Mouse (Mus musculus): ENCODE data around the gene Laptm5. TPM values are rescaled to one million over a fixed set of nuclear protein-coding genes. Genes with fewer than 3 reads are reported as not detected.
A peak's percentile ranks its signal among the peaks of the same experiment; 100 is the strongest.

Gene Laptm5
- polyA plus RNA-seq, 1 experiment = 18.9 TPM

DNA sequence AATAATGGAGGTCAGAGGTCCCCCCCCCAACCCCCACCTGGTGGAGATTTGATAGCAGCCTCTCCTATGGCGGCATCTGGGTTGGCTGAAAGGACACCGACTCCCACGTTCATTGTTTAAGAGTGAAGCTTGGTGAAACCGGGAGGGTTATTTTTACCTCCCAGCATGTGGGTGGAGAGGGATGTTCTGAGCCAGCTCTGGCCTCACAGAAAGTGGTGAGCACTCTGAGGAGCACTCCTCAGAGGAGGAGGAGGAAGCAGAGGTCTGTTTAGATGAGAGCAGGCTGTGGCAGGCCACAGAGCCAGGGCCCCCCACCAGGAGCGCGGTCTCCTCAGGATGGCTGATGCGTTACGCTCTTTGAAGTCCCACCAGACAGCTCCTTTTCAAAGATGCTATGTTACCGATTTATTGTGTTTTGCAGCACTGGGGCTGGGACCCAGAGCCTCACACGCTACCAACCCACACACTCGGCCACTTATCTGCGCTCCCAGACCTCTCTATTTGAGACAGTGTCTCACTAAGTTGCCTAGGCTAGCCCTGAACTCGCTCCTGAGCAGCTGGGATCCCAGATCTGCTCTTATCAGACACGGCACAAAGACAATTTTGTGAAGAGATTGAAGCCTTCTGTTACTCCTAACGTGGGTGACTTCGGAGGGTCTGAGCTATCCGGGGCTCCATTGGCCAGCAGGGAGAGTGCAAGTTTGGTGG is 3.6 kb upstream of the Laptm5 start:
- no peak for TF ChIP-seq CTCF (IDR thresholded peaks at IDR 0.05; ENCODE audit: borderline replicate concordance, insufficient read depth, low read depth, low read length)
- TF ChIP-seq POLR2A (IDR thresholded peaks at IDR 0.05; ENCODE audit: borderline replicate concordance, insufficient read depth, low read length) = no peak
- H3K27me3 ChIP-seq (ENCODE audit: control insufficient read depth, insufficient read depth, low read length) = no peaks in the 10 kb centered on the region
- H3K4me1 ChIP-seq (ENCODE audit: control insufficient read depth, insufficient read depth, low read length) = peaks cover 14% of the 10 kb centered on the region
- 63% methylated on average over 17 of the region's 17 CpGs for WGBS
- H3K4me3 ChIP-seq (replicated peaks; ENCODE audit: insufficient read depth, low read depth, low read length) = no peak overlapping the region
- DNase-seq = peak in 1 of 2 experiments; percentile 20
- no peak overlapping the region for H3K27ac ChIP-seq (ENCODE audit: insufficient read depth, low read length)

DNA sequence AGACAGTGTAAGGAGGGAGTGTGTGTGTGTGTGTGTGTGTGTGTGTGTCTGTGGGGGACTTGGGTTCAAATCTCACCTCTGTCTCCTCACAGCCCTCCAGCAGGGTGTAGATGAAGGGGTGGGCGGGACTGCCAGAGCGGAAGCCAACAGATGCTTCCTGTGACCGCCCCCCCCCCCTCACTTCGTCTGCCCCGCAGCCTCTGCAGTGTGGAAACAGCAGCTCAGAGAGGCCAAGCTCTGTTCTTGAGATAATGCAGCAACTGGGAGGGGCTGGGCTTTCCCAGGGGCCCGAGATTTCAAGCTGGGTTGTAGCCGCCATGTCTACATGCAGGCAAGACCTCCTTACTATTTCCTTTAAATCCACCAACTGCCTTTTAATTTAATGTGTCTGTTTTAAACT is 2.3 kb upstream of the Laptm5 start:
- 52% methylated on average over 7 of the region's 7 CpGs for WGBS
- no peak for TF ChIP-seq CTCF (IDR thresholded peaks at IDR 0.05; ENCODE audit: borderline replicate concordance, insufficient read depth, low read depth, low read length)
- Histone ChIP-seq H3K4me1 (ENCODE audit: control insufficient read depth, insufficient read depth, low read length) (peaks cover 14% of the 10 kb centered on the region), H3K4me3 (replicated peaks; ENCODE audit: insufficient read depth, low read depth, low read length) (no peak overlapping the region), H3K27ac (ENCODE audit: insufficient read depth, low read length) (no peak overlapping the region), H3K27me3 (ENCODE audit: control insufficient read depth, insufficient read depth, low read length) (no peaks in the 10 kb centered on the region)
- no peak for DNase-seq

DNA sequence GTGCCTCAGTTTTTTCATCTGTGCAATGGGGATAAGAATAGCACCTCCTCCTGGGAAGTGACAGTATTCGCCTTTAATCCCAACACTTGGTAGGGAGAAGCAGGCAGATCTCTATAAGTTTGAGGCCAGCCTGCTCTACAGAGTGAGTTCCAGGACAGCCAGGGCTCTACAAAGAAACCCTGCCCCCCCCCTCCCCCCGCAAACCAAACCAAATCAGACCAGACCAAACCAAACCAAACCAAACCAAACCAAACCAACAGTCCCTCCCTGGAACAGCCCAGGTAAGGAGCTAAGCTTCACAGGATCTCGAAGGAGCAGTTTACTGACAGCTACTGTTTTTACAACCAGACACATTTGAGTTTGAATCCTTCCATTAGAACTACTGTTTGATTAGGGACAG is 299 bp upstream of the Laptm5 start:
- Histone ChIP-seq H3K27ac (ENCODE audit: insufficient read depth, low read length) (no peak overlapping the region), H3K4me1 (ENCODE audit: control insufficient read depth, insufficient read depth, low read length) (peaks cover 7% of the 10 kb centered on the region; the same call in 1 of the 2 replicates), H3K27me3 (ENCODE audit: control insufficient read depth, insufficient read depth, low read length) (no peaks in the 10 kb centered on the region), H3K4me3 (replicated peaks; ENCODE audit: insufficient read depth, low read depth, low read length) (no peak overlapping the region)
- no peak for DNase-seq
- no peak for TF ChIP-seq POLR2A (IDR thresholded peaks at IDR 0.05; ENCODE audit: borderline replicate concordance, insufficient read depth, low read length)
- TF ChIP-seq CTCF (IDR thresholded peaks at IDR 0.05; ENCODE audit: borderline replicate concordance, insufficient read depth, low read depth, low read length) = no peak
- WGBS = 93% methylated on average over 3 of the region's 3 CpGs

DNA sequence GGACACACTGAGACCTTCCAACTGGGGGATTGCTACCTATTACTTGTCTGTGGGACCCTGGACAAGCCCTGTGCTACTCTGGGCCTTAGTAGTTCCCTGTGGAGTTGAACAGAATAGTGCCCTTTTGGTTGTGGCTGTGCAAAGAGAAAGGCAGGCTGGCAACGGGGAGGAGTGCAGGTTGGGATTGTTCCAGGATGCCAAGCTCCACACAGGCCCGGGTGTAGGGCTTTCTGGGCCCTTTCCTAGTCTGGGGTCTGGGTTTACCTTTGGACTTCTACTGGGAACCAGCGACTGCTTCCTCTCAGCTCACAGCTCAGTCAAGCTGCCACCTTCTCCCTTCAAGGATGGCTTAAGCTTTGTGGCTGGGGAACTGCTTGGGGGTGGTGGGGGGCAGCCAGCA is 586 bp downstream of the Laptm5 start:
- 63% methylated on average over 3 of the region's 3 CpGs for WGBS
- H3K4me3 ChIP-seq (replicated peaks; ENCODE audit: insufficient read depth, low read depth, low read length) = no peak overlapping the region
- H3K27me3 ChIP-seq (ENCODE audit: control insufficient read depth, insufficient read depth, low read length) = no peaks in the 10 kb centered on the region
- H3K4me1 ChIP-seq (ENCODE audit: control insufficient read depth, insufficient read depth, low read length) = peaks cover 7% of the 10 kb centered on the region; the same call in 1 of the 2 replicates
- H3K27ac ChIP-seq (ENCODE audit: insufficient read depth, low read length) = no peak overlapping the region
- DNase-seq = no peak
- TF ChIP-seq POLR2A (IDR thresholded peaks at IDR 0.05; ENCODE audit: borderline replicate concordance, insufficient read depth, low read length) = no peak
- TF ChIP-seq CTCF (IDR thresholded peaks at IDR 0.05; ENCODE audit: borderline replicate concordance, insufficient read depth, low read depth, low read length) = no peak

DNA sequence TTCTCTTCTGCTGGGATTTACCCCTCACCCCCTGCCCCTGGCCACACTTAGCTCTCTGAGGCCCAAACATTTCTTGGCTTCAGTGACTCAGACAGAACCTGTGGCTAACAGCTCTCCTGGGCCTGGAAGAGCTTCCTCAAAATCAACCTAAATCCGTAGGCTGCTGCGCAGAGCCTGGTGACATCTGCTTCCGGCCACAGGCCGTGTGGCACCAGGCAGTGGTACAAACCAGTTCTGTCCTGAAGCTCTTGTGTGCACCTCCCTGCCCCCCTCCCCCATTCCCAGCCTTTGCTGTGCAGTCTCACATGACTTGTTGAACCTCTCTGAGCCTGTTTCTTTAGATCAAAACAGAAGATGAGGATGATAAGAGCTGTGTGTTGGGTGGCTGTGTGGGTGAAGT is 1.1 kb downstream of the Laptm5 start:
- Histone ChIP-seq H3K4me1 (ENCODE audit: control insufficient read depth, insufficient read depth, low read length) (peaks cover 6% of the 10 kb centered on the region; the same call in 1 of the 2 replicates), H3K27ac (ENCODE audit: insufficient read depth, low read length) (no peak overlapping the region), H3K27me3 (ENCODE audit: control insufficient read depth, insufficient read depth, low read length) (no peaks in the 10 kb centered on the region), H3K4me3 (replicated peaks; ENCODE audit: insufficient read depth, low read depth, low read length) (no peak overlapping the region)
- DNase-seq = no peak
- WGBS = 91% methylated on average over 4 of the region's 4 CpGs
- no peak for TF ChIP-seq CTCF (IDR thresholded peaks at IDR 0.05; ENCODE audit: borderline replicate concordance, insufficient read depth, low read depth, low read length)
- no peak for TF ChIP-seq POLR2A (IDR thresholded peaks at IDR 0.05; ENCODE audit: borderline replicate concordance, insufficient read depth, low read length)

DNA sequence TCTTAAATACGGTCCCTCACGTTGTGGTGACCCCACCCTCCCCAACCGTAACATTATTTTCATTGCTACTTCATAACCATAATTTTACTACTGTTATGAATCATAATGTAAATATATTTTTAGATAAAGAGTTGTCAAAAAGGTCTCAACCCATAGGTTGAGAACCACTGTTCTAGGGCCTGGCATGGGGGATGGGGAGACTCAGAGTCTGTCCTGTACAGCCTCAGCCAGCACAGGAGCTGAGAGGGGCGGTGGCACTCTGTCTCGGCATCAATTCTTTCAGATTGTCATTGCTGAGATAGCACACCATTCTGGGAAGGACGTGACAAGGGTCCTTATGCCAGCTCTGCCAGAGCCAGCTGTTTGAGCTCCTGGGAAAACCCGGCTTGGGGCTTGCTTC is 1.6 kb downstream of the Laptm5 start:
- Histone ChIP-seq H3K4me1 (ENCODE audit: control insufficient read depth, insufficient read depth, low read length) (peaks cover under 1% of the 10 kb centered on the region; the same call in 1 of the 2 replicates), H3K27ac (ENCODE audit: insufficient read depth, low read length) (no peak overlapping the region), H3K4me3 (replicated peaks; ENCODE audit: insufficient read depth, low read depth, low read length) (no peak overlapping the region), H3K27me3 (ENCODE audit: control insufficient read depth, insufficient read depth, low read length) (no peaks in the 10 kb centered on the region)
- 82% methylated on average over 7 of the region's 7 CpGs for WGBS
- TF ChIP-seq CTCF (IDR thresholded peaks at IDR 0.05; ENCODE audit: borderline replicate concordance, insufficient read depth, low read depth, low read length) = no peak
- no peak for TF ChIP-seq POLR2A (IDR thresholded peaks at IDR 0.05; ENCODE audit: borderline replicate concordance, insufficient read depth, low read length)
- DNase-seq = no peak

DNA sequence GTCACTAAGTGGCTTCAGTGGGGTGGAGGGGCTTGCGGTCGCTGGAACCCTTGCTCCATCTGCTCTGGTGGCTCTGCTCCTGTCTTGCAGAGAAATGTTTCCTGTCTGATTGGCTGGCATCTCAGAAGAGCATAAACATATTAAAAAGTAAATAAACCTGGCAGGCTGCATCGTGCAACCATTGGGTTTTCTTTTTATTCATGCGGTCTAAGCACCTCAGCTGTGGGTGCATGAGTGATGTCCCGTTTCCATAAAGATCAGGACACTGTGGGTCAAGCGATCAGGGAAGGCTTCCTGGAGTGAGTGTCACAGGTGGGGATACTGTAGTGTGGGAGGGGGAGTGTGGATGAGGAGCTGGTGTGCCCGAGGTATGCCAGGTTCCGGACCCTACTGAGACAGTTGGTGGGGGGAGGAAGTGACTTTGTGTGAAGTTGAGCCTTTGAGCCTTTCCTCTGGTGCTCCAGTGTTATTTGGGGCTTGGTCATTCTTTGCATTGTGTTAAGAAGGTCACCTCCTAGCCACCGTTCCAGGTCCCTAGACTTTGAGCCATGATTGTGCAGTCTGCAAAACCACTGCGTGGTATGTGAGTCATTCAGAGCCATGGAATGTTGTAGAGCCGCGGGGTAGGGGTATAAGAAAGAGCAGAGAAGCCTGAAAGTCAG is 2.2 kb downstream of the Laptm5 start:
- WGBS = 70% methylated on average over 12 of the region's 12 CpGs
- TF ChIP-seq CTCF (IDR thresholded peaks at IDR 0.05; ENCODE audit: borderline replicate concordance, insufficient read depth, low read depth, low read length) (no peak), POLR2A (IDR thresholded peaks at IDR 0.05; ENCODE audit: borderline replicate concordance, insufficient read depth, low read length) (no peak)
- no peaks in the 10 kb centered on the region for H3K27me3 ChIP-seq (ENCODE audit: control insufficient read depth, insufficient read depth, low read length)
- no peak overlapping the region for H3K27ac ChIP-seq (ENCODE audit: insufficient read depth, low read length)
- no peaks in the 10 kb centered on the region for H3K4me1 ChIP-seq (ENCODE audit: control insufficient read depth, insufficient read depth, low read length)
- H3K4me3 ChIP-seq (replicated peaks; ENCODE audit: insufficient read depth, low read depth, low read length) = no peak overlapping the region
- DNase-seq = no peak

DNA sequence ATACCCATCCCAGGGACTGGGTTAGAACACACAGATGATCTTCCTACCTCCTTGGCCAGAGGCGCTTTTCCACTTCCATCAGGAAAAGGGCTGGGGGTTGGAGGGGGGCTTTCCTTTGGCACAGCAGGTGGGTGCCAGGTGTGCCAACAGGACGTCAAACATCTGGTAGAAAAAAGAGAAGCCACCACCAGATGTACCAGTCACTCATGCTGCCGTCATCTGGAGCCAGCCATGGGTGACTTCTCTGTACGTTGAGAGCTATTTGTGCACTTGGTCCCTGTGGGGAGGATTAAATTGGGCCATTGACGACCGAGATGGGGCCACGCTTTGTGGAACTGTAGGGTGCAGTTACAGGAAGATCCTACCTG is 2.7 kb downstream of the Laptm5 start:
- DNase-seq = no peak
- TF ChIP-seq POLR2A (IDR thresholded peaks at IDR 0.05; ENCODE audit: borderline replicate concordance, insufficient read depth, low read length) (no peak), CTCF (IDR thresholded peaks at IDR 0.05; ENCODE audit: borderline replicate concordance, insufficient read depth, low read depth, low read length) (no peak)
- Histone ChIP-seq H3K4me3 (replicated peaks; ENCODE audit: insufficient read depth, low read depth, low read length) (no peak overlapping the region), H3K4me1 (ENCODE audit: control insufficient read depth, insufficient read depth, low read length) (no peaks in the 10 kb centered on the region), H3K27ac (ENCODE audit: insufficient read depth, low read length) (no peak overlapping the region), H3K27me3 (ENCODE audit: control insufficient read depth, insufficient read depth, low read length) (no peaks in the 10 kb centered on the region)
- 57% methylated on average over 7 of the region's 7 CpGs for WGBS

Data from cerebellum, adult 2 months (tissue).